Mouse (Mus musculus): ENCODE results near the gene Lrp6.

Lrp6 gene

GRCm38 (mm10) chr6:134533021-134533420 is 33.7 kb downstream of the Lrp6 start:
- no peak for DNase-seq (ENCODE audit: low spot score in 2 of 2)

- no peak for DNase-seq (ENCODE audit: low spot score in 2 of 2)
Observed at GRCm38 (mm10) chr6:134531950-134532349, 34.8 kb downstream of the Lrp6 start.

GRCm38 (mm10) chr6:134529340-134529739 is 37.4 kb downstream of the Lrp6 start:
- no peak for DNase-seq (ENCODE audit: low spot score in 2 of 2)

GRCm38 (mm10) chr6:134528396-134528795 is 38.4 kb downstream of the Lrp6 start:
- no peak for DNase-seq (ENCODE audit: low spot score in 2 of 2)

- DNase-seq (ENCODE audit: low spot score in 2 of 2) = no peak
Observed at GRCm38 (mm10) chr6:134527596-134528128, 39.1 kb downstream of the Lrp6 start.

GRCm38 (mm10) chr6:134526821-134527595 is 39.8 kb downstream of the Lrp6 start:
- DNase-seq (ENCODE audit: low spot score in 2 of 2) = no peak

GRCm38 (mm10) chr6:134526275-134526674 is 40.5 kb downstream of the Lrp6 start:
- DNase-seq (ENCODE audit: low spot score in 2 of 2) = no peak

GRCm38 (mm10) chr6:134521411-134521810 is 45.4 kb downstream of the Lrp6 start:
- no peak for DNase-seq (ENCODE audit: low spot score in 2 of 2)

- no peak for DNase-seq (ENCODE audit: low spot score in 2 of 2)
Observed at GRCm38 (mm10) chr6:134520821-134521220, 45.9 kb downstream of the Lrp6 start.

GRCm38 (mm10) chr6:134518450-134518849 is 48.3 kb downstream of the Lrp6 start:
- no peak for DNase-seq (ENCODE audit: low spot score in 2 of 2)

- no peak for DNase-seq (ENCODE audit: low spot score in 2 of 2)
Observed at GRCm38 (mm10) chr6:134517141-134517540, 49.6 kb downstream of the Lrp6 start.

- no peak for DNase-seq (ENCODE audit: low spot score in 2 of 2)
Observed at GRCm38 (mm10) chr6:134515416-134515815, 51.3 kb downstream of the Lrp6 start.

- no peak for DNase-seq (ENCODE audit: low spot score in 2 of 2)
Observed at GRCm38 (mm10) chr6:134513896-134514510, 52.8 kb downstream of the Lrp6 start.

- DNase-seq (ENCODE audit: low spot score in 2 of 2) = no peak
Observed at GRCm38 (mm10) chr6:134513011-134513410, 53.8 kb downstream of the Lrp6 start.

- no peak for DNase-seq (ENCODE audit: low spot score in 2 of 2)
Observed at GRCm38 (mm10) chr6:134512478-134512877, 54.3 kb downstream of the Lrp6 start.

- DNase-seq (ENCODE audit: low spot score in 2 of 2) = no peak
Observed at GRCm38 (mm10) chr6:134511118-134511517, 55.6 kb downstream of the Lrp6 start.

- DNase-seq (ENCODE audit: low spot score in 2 of 2) = no peak
Observed at GRCm38 (mm10) chr6:134510280-134510679, 56.5 kb downstream of the Lrp6 start.

GRCm38 (mm10) chr6:134509731-134510226 is 57.0 kb downstream of the Lrp6 start:
- DNase-seq (ENCODE audit: low spot score in 2 of 2) = no peak

- DNase-seq (ENCODE audit: low spot score in 2 of 2) = no peak
Observed at GRCm38 (mm10) chr6:134504866-134505265, 61.9 kb downstream of the Lrp6 start.

- no peak for DNase-seq (ENCODE audit: low spot score in 2 of 2)
Observed at GRCm38 (mm10) chr6:134502335-134502734, 64.4 kb downstream of the Lrp6 start.

GRCm38 (mm10) chr6:134500381-134501162 is 66.2 kb downstream of the Lrp6 start:
- DNase-seq (ENCODE audit: low spot score in 2 of 2) = no peak

GRCm38 (mm10) chr6:134499089-134499488 is 67.7 kb downstream of the Lrp6 start:
- no peak for DNase-seq (ENCODE audit: low spot score in 2 of 2)
